Mouse (Mus musculus) megakaryocyte-erythroid progenitor cell, adult 5-6 weeks (primary cell): ENCODE measurements around the gene Grhl3. TPM values are rescaled to one million over a fixed set of nuclear protein-coding genes. Genes with fewer than 3 reads are reported as not detected.
"Not testable (repeated sequence)": the region's sequence is repeated elsewhere in the genome, so short reads cannot be mapped to it uniquely, and the experiment has no call there.

Experiments used
- ATAC-seq: replicated peaks from 2 replicates; pipeline ENCODE4 v1.8.0; 2016; ENCODE audit warnings: mild to moderate bottlenecking, inconsistent platforms; ENCODE audit not compliant: severe bottlenecking, poor library complexity, low FRiP score, low TSS enrichment
- total RNA-seq, 2 experiments: library from RNA; stranded (forward) in 1 of 2; stranded (reverse) in 1 of 2; fragments of 200-1000, 215-1000 nt in 1 of 2; fragments of >200 nt in 1 of 2; fragmentation: Nextera tagmentation in 1 of 2; gene quantifications; 2 replicates each; pipeline ENCODE4 v1.2.3; 2014 to 2017

The Grhl3 gene
- total RNA-seq (2014; fragmentation: Nextera tagmentation) (not detected in 2 replicates), total RNA-seq (2017) (not detected in 2 replicates)

GRCm38 (mm10) chr4:135573251-135573808 is at the start of gene Grhl3:
Gene Grhl3, minus strand, starts transcription at chr4:135573630.
- ATAC-seq: no peak

- ATAC-seq: no peak
Observed at GRCm38 (mm10) chr4:135622290-135622689, 48.9 kb upstream of the Grhl3 start.

GRCm38 (mm10) chr4:135620461-135620860 is 47.0 kb upstream of the Grhl3 start:
- no peak for ATAC-seq

GRCm38 (mm10) chr4:135617783-135618470 is 44.5 kb upstream of the Grhl3 start:
- ATAC-seq: no peak

- ATAC-seq: no peak
Observed at GRCm38 (mm10) chr4:135617038-135617437, 43.6 kb upstream of the Grhl3 start.

GRCm38 (mm10) chr4:135615307-135615706 is 41.9 kb upstream of the Grhl3 start:
- ATAC-seq: not testable (repeated sequence)

GRCm38 (mm10) chr4:135609986-135610385 is 36.6 kb upstream of the Grhl3 start:
- no peak for ATAC-seq

GRCm38 (mm10) chr4:135607979-135608885 is 34.8 kb upstream of the Grhl3 start:
- no peak for ATAC-seq

GRCm38 (mm10) chr4:135606271-135606670 is 32.8 kb upstream of the Grhl3 start:
- no peak for ATAC-seq

- ATAC-seq: no peak
Observed at GRCm38 (mm10) chr4:135601530-135601929, 28.1 kb upstream of the Grhl3 start.

GRCm38 (mm10) chr4:135599497-135600182 is 26.2 kb upstream of the Grhl3 start:
- ATAC-seq: no peak

- ATAC-seq: no peak
Observed at GRCm38 (mm10) chr4:135598998-135599397, 25.6 kb upstream of the Grhl3 start.

GRCm38 (mm10) chr4:135597571-135597970 is 24.1 kb upstream of the Grhl3 start:
- no peak for ATAC-seq

- no peak for ATAC-seq
Observed at GRCm38 (mm10) chr4:135595943-135596342, 22.5 kb upstream of the Grhl3 start.

- no peak for ATAC-seq
Observed at GRCm38 (mm10) chr4:135591610-135592304, 18.3 kb upstream of the Grhl3 start.

- no peak for ATAC-seq
Observed at GRCm38 (mm10) chr4:135591086-135591485, 17.7 kb upstream of the Grhl3 start.

- no peak for ATAC-seq
Observed at GRCm38 (mm10) chr4:135584838-135585237, 11.4 kb upstream of the Grhl3 start.

- ATAC-seq: no peak
Observed at GRCm38 (mm10) chr4:135581222-135581910, 7.9 kb upstream of the Grhl3 start.

GRCm38 (mm10) chr4:135579695-135580094 is 6.3 kb upstream of the Grhl3 start:
- no peak for ATAC-seq
